ENCODE assay signal across 11 mouse cellular contexts in the genomic region with DNA sequence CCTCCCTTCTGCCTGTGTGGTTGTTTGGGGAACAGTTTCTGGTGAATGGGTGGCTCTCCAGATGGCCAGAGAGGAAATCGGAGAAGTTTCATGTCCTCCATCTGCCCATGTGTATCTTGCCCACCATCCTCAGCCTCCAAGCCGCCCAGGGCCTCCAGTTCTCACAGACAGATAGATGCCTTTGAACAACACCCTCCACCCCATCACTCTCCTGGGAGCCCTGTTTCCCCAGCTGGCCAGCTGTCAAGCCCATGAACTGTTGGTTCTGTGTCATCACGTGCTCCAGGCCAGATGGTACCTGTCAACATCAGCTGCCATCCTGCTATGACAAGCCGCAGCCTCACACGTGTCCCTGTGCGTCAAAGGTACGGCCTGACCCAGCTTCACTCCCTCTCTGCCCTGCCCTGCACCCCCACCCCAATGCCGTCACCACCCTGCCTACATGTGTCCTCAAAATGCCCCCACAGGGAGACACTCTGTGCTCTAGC. TPM values are rescaled to one million over a fixed set of nuclear protein-coding genes. Genes with fewer than 3 reads are reported as not detected.
DNase-seq lines count a peak whose midpoint lies in the region; ATAC-seq and TF ChIP-seq lines count a peak whose summit lies in the region.
"Had no signal": no experiment of that assay in that cellular context is flagged by ENCODE, and none has a peak within 500 bp of the region (broad histone marks: within the 10 kb centered on the region; RNA-seq: fewer than 3 reads in every experiment).

No protein-coding gene starts in this region.

- H3K9me3 ChIP-seq in hindbrain, postnatal 0 days (ENCODE audit: low read length): no peaks in the 10 kb centered on the region
- H3K9me3 ChIP-seq in hindbrain, embryonic 14.5 days (ENCODE audit: control insufficient read depth, low read length): no peaks in the 10 kb centered on the region
- H3K9me3 ChIP-seq: hindbrain, embryonic 10.5 days; limb, embryonic 12.5 days had no signal

- no peak overlapping the region for H3K9ac ChIP-seq in hindbrain, postnatal 0 days (replicated peaks; ENCODE audit: low read length)
- no peak overlapping the region for H3K9ac ChIP-seq in hindbrain, embryonic 14.5 days
- H3K9ac ChIP-seq: limb, embryonic 12.5 days had no signal

- 52% methylated on average over 8 of the region's 8 CpGs for WGBS in hindbrain, postnatal 0 days
- WGBS in hindbrain, embryonic 14.5 days: 57% methylated on average over 8 of the region's 8 CpGs

- ATAC-seq in hindbrain, postnatal 0 days: peak; percentile 59
- ATAC-seq in hindbrain, embryonic 14.5 days (ENCODE audit: low FRiP score): no peak

- no peak for DNase-seq in hindbrain, postnatal 0 days (ENCODE audit: low spot score)
- DNase-seq in hindbrain, embryonic 14.5 days (ENCODE audit: low spot score): no peak
- peak; percentile 57 for DNase-seq in right cerebral cortex, adult 18-20 months
- DNase-seq in right cerebral cortex, postnatal 4 days: no peak
- DNase-seq in layer of hippocampus, postnatal 14 days (ENCODE audit: low spot score in 2 of 2): peak; percentile 60 to 74
- DNase-seq in gastrocnemius, postnatal 4 days (ENCODE audit: low spot score in 2 of 2): no peak
- no peak for DNase-seq in testis, postnatal 14 days (ENCODE audit: low spot score)
- DNase-seq: cerebellum, adult 2 months; thymus, postnatal 4 days had no signal

- H3K27ac ChIP-seq in hindbrain, postnatal 0 days: no peak overlapping the region
- no peak overlapping the region for H3K27ac ChIP-seq in hindbrain, embryonic 14.5 days
- H3K27ac ChIP-seq: hindbrain, embryonic 10.5 days; limb, embryonic 12.5 days had no signal

- no peaks in the 10 kb centered on the region for H3K4me1 ChIP-seq in hindbrain, postnatal 0 days (ENCODE audit: insufficient read depth, low read length)
- no peaks in the 10 kb centered on the region for H3K4me1 ChIP-seq in hindbrain, embryonic 14.5 days (replicated peaks; ENCODE audit: control insufficient read depth, insufficient read depth, low read length)
- H3K4me1 ChIP-seq: limb, embryonic 12.5 days had no signal

- no peak overlapping the region for H3K4me3 ChIP-seq in hindbrain, postnatal 0 days (ENCODE audit: low read length)
- no peak overlapping the region for H3K4me3 ChIP-seq in hindbrain, embryonic 14.5 days (replicated peaks; ENCODE audit: low read length)
- H3K4me3 ChIP-seq: hindbrain, embryonic 10.5 days; limb, embryonic 12.5 days had no signal

- no peaks in the 10 kb centered on the region for H3K36me3 ChIP-seq in hindbrain, postnatal 0 days (ENCODE audit: insufficient read depth, low read length)
- H3K36me3 ChIP-seq in hindbrain, embryonic 14.5 days (replicated peaks; ENCODE audit: control insufficient read depth, insufficient read depth): no peaks in the 10 kb centered on the region
- H3K36me3 ChIP-seq: hindbrain, embryonic 10.5 days; limb, embryonic 12.5 days had no signal

- no peak overlapping the region for H3K4me2 ChIP-seq in hindbrain, postnatal 0 days (ENCODE audit: low read depth, low read length)
- no peak overlapping the region for H3K4me2 ChIP-seq in hindbrain, embryonic 14.5 days (replicated peaks)
- H3K4me2 ChIP-seq: limb, embryonic 12.5 days had no signal

- no peak for TF ChIP-seq CTCF in hindbrain, postnatal 0 days (IDR thresholded peaks at IDR 0.05; ENCODE audit: low read depth)

- no peaks in the 10 kb centered on the region for H3K27me3 ChIP-seq in hindbrain, postnatal 0 days (ENCODE audit: insufficient read depth, low read length)
- H3K27me3 ChIP-seq in hindbrain, embryonic 14.5 days (ENCODE audit: control insufficient read depth, insufficient read depth, low read length): no peaks in the 10 kb centered on the region

RNA-seq across cellular contexts. Expression of gene Lrrc10b, which starts 11.9 kb away (rescaled TPM):
- total RNA-seq in hindbrain, postnatal 0 days (2014; rRNA removed): 6.5 and 6.8 TPM in 2 replicates
- polyA plus RNA-seq in hindbrain, postnatal 0 days (2015; fragmentation: Nextera tagmentation; extraction: Ambion mirVana): 2.0 and 2.1 TPM in 2 replicates
- polyA plus RNA-seq in hindbrain, embryonic 14.5 days (2014; fragmentation: Nextera tagmentation; extraction: Ambion mirVana): 1.5 and 1.6 TPM in 2 replicates
- 10 to 100 TPM; 58.7 to 58.9 TPM for total RNA-seq in layer of hippocampus, postnatal 14 days (2021)
- total RNA-seq in gastrocnemius, postnatal 4 days (2021): 1 to 10 TPM in 1 of 2 experiments, under 1 TPM in 1; 0.49 to 1.2 TPM

RNA-seq across cellular contexts. Expression of gene Ppp1r32, which starts 13.5 kb away (rescaled TPM):
- 4.0 and 5.4 TPM in 2 replicates for total RNA-seq in hindbrain, postnatal 0 days (2014; rRNA removed)
- polyA plus RNA-seq in hindbrain, postnatal 0 days (2015; fragmentation: Nextera tagmentation; extraction: Ambion mirVana): 2.3 and 2.9 TPM in 2 replicates
- 1.9 and 2.8 TPM in 2 replicates for polyA plus RNA-seq in hindbrain, embryonic 14.5 days (2014; fragmentation: Nextera tagmentation; extraction: Ambion mirVana)
- 1 to 10 TPM; 1.5 to 1.6 TPM for total RNA-seq in layer of hippocampus, postnatal 14 days (2021)
- 1 to 10 TPM in 1 of 2 experiments, under 1 TPM in 1; 0.44 to 2.0 TPM for total RNA-seq in gastrocnemius, postnatal 4 days (2021)
- polyA plus RNA-seq: limb, embryonic 12.5 days had no signal

RNA-seq across cellular contexts. Expression of gene Cpsf7, which starts 55.9 kb away (rescaled TPM):
- total RNA-seq in hindbrain, postnatal 0 days (2014; rRNA removed): 44.9 and 47.4 TPM in 2 replicates
- 34.4 and 36.2 TPM in 2 replicates for polyA plus RNA-seq in hindbrain, postnatal 0 days (2015; fragmentation: Nextera tagmentation; extraction: Ambion mirVana)
- 57.5 and 63.4 TPM in 2 replicates for polyA plus RNA-seq in hindbrain, embryonic 14.5 days (2014; fragmentation: Nextera tagmentation; extraction: Ambion mirVana)
- total RNA-seq in layer of hippocampus, postnatal 14 days (2021): 10 to 100 TPM; 63.5 to 71.9 TPM
- 10 to 100 TPM; 40.5 to 53.0 TPM for total RNA-seq in gastrocnemius, postnatal 4 days (2021)

RNA-seq across cellular contexts. Expression of gene Sdhaf2, which starts 56.7 kb away (rescaled TPM):
- 47.7 and 58.2 TPM in 2 replicates for total RNA-seq in hindbrain, postnatal 0 days (2014; rRNA removed)
- polyA plus RNA-seq in hindbrain, postnatal 0 days (2015; fragmentation: Nextera tagmentation; extraction: Ambion mirVana): 60.2 and 64.2 TPM in 2 replicates
- 67.6 and 68.4 TPM in 2 replicates for polyA plus RNA-seq in hindbrain, embryonic 14.5 days (2014; fragmentation: Nextera tagmentation; extraction: Ambion mirVana)
- total RNA-seq in layer of hippocampus, postnatal 14 days (2021): 10 to 100 TPM; 57.6 to 62.0 TPM
- total RNA-seq in gastrocnemius, postnatal 4 days (2021): 10 to 100 TPM; 41.1 to 41.7 TPM

Comparison
In these comparisons a context has a peak if more than half of its experiments do, and no peak if none do; other contexts are left out.
1. DNase-seq: peak in right cerebral cortex, adult 18-20 months (single experiment) and layer of hippocampus, postnatal 14 days (2 of 2); none in hindbrain, postnatal 0 days (single experiment), hindbrain, embryonic 14.5 days (single experiment), right cerebral cortex, postnatal 4 days (single experiment), gastrocnemius, postnatal 4 days (0 of 2) and testis, postnatal 14 days (single experiment).